Mouse (Mus musculus): Measurements from ENCODE around the gene Hoxa3.

Hoxa3 gene

GRCm38 (mm10) chr6:52182793-52183192 is 30.3 kb downstream of the Hoxa3 start:
- no peak for DNase-seq (ENCODE audit: low spot score)

GRCm38 (mm10) chr6:52182030-52182429 is 31.1 kb downstream of the Hoxa3 start:
- DNase-seq (ENCODE audit: low spot score): no peak

- no peak for DNase-seq (ENCODE audit: low spot score)
These were observed 32.4 kb downstream of the Hoxa3 start for GRCm38 (mm10) chr6:52180726-52181125.

- no peak for DNase-seq (ENCODE audit: low spot score)
These were observed 32.9 kb downstream of the Hoxa3 start for GRCm38 (mm10) chr6:52180213-52180710.

GRCm38 (mm10) chr6:52179690-52180089 is 33.4 kb downstream of the Hoxa3 start:
- DNase-seq (ENCODE audit: low spot score): no peak

GRCm38 (mm10) chr6:52178918-52179665 is 34.0 kb downstream of the Hoxa3 start:
- no peak for DNase-seq (ENCODE audit: low spot score)

GRCm38 (mm10) chr6:52177806-52178205 is 35.3 kb downstream of the Hoxa3 start:
- no peak for DNase-seq (ENCODE audit: low spot score)

GRCm38 (mm10) chr6:52177061-52177735 is 35.9 kb downstream of the Hoxa3 start, which contains the start of gene 5730596B20Rik:
Gene 5730596B20Rik, plus strand, starts transcription at chr6:52177498.
- no peak for DNase-seq (ENCODE audit: low spot score)

- DNase-seq (ENCODE audit: low spot score): no peak
These were observed 36.7 kb downstream of the Hoxa3 start for GRCm38 (mm10) chr6:52176391-52176790.

- no peak for DNase-seq (ENCODE audit: low spot score)
These were observed 37.3 kb downstream of the Hoxa3 start for GRCm38 (mm10) chr6:52175864-52176263.

- DNase-seq (ENCODE audit: low spot score): no peak
These were observed 38.0 kb downstream of the Hoxa3 start for GRCm38 (mm10) chr6:52174968-52175751.

GRCm38 (mm10) chr6:52173648-52174047 is 39.5 kb downstream of the Hoxa3 start:
- DNase-seq (ENCODE audit: low spot score): no peak

- DNase-seq (ENCODE audit: low spot score): no peak
These were observed 40.6 kb downstream of the Hoxa3 start for GRCm38 (mm10) chr6:52172501-52172900.

- no peak for DNase-seq (ENCODE audit: low spot score)
These were observed 41.2 kb downstream of the Hoxa3 start for GRCm38 (mm10) chr6:52171938-52172337.

GRCm38 (mm10) chr6:52171331-52171730 is 41.8 kb downstream of the Hoxa3 start:
- DNase-seq (ENCODE audit: low spot score): no peak

GRCm38 (mm10) chr6:52170898-52171223 is 42.3 kb downstream of the Hoxa3 start:
- no peak for DNase-seq (ENCODE audit: low spot score)

- DNase-seq (ENCODE audit: low spot score): no peak
These were observed 42.8 kb downstream of the Hoxa3 start for GRCm38 (mm10) chr6:52170166-52170897.

- DNase-seq (ENCODE audit: low spot score): no peak
These were observed 43.5 kb downstream of the Hoxa3 start for GRCm38 (mm10) chr6:52169499-52170165.

- no peak for DNase-seq (ENCODE audit: low spot score)
These were observed 44.7 kb downstream of the Hoxa3 start for GRCm38 (mm10) chr6:52168191-52169055.

- DNase-seq (ENCODE audit: low spot score): no peak
These were observed 45.4 kb downstream of the Hoxa3 start for GRCm38 (mm10) chr6:52167736-52168161.
